Mouse (Mus musculus): ENCODE measurements around the gene Alox8.

GRCm38 (mm10) chr11:69169313-69169712, 28.3 kb downstream of the Alox8 start:
- TF ChIP-seq CTCF (IDR thresholded peaks at IDR 0.05; ENCODE audit: control insufficient read depth, insufficient read depth, insufficient replicate concordance, low read depth, low read length), result no peak
- TF ChIP-seq POLR2A (IDR thresholded peaks at IDR 0.05; ENCODE audit: control insufficient read depth, low read depth, low read length), result no peak
